Mouse (Mus musculus) lung, postnatal 0 days (tissue): ENCODE measurements around the gene Gabarap.

Source experiments
- CTCF ChIP-seq: IDR thresholded peaks from 2 replicates; pipeline ENCODE4 v1.5.1; 2016; ENCODE audit warnings: antibody characterized with exemption, mild to moderate bottlenecking
- EP300 ChIP-seq: IDR thresholded peaks from 2 replicates; pipeline ENCODE4 v1.6.1; 2016; ENCODE audit warnings: antibody characterized with exemption, mild to moderate bottlenecking, control low read depth

- TF ChIP-seq CTCF: no peak
- no peak for TF ChIP-seq EP300
These were observed 29.2 kb downstream of the Gabarap start for GRCm38 (mm10) chr11:70020022-70020631.
